Mouse (Mus musculus): ENCODE results near the gene Gla.

Gla gene

DNA sequence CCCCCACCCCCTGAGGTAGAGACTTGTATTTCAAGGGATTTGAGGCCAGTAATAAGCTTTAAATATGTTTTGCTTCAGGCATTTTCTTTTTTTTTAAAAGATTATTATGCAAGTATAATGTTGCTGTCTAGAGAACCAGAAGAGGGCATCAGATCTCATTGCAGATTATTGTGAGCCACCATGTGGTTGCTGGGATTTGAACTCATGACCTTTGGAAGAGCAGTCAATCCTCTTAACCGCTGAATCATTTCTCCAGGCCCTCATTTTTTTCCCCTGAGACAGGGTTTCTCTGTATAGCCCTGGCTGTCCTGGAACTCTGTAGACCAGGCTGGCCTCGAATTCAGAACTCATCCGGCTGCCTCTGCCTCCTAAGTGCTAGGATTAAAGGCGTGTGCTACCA is 12.7 kb downstream of the Gla start:
- no peak for DNase-seq

DNA sequence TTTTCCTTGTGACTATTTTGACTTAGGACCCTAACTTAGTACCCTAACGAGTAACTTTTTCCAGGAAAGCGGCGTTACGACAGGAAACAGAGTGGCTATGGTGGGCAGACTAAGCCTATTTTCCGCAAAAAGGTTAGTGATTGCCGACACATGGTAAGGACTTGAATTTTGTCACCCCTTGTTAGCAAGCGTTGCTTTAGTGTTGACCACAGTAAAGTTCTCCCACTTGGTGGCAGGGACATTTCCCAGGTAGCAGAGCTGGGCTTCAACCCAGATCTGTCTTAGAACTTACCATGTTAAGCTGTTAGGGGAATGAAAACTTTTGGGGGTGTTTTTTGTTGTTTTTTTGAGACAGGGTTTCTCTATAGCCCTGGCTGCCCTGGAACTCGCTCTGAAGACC is 14.5 kb downstream of the Gla start:
- no peak for DNase-seq

DNA sequence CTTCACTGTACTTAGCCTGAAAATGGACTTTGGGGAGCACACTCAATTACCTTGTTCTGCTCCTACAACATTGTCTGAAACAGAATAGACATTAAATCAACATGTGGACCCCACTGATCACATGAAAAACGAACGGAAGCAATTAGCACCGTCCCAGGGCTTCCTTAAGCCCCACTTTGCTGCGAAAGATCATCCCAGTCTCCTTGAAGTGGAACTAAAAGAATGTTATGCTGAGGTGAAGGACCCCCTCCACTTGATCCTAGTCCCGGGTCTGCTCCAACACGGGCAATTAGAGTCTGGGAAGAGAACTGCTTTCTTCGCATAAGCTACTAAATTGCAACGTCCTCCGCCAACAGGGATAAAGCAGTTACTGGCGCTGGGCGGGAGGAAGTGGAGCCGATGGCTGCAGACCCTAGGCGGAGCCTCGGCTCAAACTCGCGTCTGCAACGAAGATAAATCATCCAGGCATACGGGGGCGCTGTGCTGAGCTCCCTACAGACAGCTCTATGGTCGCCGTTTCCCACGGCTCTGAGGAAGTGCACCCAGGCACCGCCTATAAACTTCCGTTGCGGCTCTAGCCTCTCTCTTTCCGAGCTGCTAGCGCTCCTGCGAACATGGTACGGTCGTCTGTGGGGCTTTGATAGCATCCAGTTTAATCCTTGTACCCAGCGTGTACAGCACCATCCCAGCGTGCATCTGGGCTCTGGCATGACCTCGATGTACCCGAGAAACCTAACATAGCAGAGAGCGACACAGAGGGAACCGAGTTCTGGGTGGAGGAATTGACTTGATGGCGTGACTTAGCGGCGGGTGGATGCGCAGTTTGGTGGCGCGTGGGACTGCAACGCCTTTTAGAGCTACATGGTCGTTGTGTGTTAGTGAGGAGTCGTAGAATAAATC is 15.6 kb downstream of the Gla start, which contains the start of gene Rpl36a:
Gene Rpl36a, plus strand, starts transcription at position 552 of the 900 bp plus-strand sequence.
- DNase-seq = peak; percentile 94

DNA sequence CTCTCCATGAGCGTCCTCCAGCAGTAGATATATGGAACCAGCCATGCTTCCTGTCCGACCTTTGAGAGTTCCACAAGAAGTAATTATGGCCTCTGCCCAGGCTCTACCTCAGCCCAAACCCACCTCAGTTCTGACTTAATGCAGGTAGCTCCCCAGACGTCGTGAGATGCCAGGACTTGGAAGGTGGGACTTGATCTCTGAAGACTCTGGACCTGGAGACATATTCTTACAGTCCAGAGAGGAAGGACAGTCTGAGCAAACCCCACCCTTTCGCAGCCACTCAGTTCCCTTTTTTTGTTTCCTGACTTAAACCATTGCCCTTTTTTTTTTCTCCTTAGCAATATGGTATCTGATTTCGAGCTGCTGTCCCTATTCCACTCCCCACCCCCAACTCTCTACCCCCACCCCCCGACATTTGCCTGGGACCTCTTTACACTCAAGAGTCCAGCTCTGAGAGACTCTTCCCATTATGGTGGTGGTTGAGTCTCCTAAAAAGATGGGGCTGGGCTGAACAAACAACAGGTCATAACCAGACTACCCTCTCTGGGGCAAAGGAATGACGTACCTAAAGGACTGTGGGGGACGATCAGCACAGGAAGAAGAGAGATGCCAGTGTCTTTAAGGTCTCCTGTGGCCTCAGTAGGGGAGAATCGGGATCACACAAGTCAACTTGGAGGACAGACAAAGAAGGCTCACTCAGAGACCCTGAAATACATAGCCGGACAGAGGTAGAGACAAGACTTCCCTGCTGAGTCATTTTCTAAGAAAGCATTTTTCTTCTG is 17.8 kb downstream of the Gla start, which contains the start of gene Btk:
Gene Btk, minus strand, starts transcription at position 683 of the 782 bp plus-strand sequence.
- DNase-seq = no peak

DNA sequence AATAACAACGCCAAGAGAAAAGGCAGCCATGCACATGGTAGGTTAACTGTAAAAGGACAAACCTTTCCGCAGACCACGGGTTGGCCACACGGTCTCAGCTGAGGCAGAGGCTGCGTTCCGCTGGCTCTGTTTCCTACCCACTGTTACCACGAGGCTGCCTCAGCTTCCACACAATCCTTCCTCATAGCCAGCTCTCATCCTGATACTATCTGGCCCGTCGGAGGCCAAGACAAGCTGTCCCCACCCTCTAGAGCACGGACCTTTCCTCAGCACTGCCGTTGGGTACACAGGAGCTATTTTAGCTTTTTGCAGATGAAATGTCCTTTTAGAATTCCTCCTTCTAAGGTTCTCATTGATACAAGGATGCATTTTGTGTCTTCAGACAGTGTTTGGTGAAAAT is 18.7 kb downstream of the Gla start:
- no peak for DNase-seq

DNA sequence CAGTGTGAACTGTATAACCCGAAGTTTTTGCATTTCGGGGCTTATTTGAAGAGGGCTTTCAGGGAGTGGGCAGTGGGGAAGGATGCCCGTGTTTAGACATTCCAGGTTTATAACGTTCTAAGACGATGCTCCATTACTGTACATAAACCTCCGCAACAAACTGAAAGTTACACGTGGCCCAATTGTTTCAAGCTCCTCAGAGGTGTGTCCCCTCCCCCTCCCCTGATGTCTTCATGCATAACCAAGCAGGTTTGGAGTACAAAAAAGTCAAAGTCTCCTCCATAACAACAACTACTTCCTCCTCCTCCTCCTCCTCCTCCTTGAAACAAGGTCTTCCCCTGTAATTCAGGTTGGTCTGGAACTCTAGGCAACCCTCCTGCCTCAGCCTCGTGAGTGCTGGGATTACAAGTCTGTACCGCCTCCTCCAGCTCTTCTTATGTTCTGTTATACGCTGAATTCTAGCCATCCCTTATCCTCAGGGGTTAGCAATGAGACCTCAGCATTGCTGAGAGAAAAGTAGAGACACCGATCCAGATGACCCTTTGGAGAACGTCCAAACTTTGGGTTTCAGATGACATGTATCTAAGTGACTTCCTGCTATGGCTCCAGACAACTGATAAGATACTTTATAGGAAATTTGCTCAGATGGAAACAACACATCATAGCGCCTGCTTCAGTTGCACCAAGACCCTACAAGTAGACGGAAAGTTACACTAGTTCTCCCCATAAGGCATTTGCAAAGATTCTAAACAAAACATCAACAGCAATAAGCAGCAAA is 20.2 kb downstream of the Gla start:
- DNase-seq = no peak

DNA sequence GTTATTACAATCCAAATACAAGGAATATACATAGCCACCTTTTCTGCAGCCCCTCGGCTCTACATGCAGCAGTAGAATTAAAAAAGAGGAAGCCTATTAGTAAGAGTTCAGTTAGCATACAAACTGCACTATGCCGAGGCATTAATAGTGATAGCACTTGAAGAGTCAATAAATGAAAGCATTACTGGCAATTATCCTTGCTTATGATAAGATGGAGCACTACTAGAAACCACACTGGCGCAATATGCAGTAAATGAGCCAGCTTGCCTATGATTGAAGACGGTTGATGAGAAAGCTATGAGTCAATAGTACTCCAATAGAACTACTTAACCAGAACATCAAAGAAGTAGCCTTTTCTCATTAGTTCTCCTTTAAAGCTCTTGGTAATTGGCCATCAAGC is 23.0 kb downstream of the Gla start:
- no peak for DNase-seq

DNA sequence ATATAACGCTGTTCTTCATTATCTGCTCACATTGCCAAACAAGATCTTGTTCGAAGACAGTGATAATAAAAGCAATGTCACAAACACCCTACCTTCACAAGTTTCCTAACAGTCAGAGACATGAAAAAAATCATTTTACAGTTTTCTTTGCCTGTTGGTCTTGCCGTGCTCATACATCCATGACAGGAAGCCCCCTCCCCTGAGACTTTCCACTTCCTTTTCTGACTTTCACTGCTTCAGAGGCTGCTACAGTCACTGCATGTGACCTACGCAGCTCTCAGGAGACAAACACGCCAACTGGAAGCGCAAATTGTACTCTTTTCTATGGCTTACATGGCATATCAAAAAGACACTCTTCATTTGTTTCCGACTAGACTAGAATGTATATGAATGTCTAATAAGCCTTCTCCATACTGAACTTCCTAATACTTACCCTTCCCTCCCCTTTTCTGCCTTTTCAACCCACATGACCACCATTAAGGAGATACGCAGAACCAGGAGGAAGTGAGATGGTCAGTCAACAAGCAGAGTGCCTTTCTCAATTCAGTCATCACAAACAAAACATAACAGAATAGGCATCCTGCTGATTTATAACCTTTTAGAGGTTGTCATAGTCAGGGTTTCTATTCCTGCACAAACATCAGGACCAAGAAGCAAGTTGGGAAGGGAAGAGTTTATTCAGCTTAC is 34.2 kb downstream of the Gla start:
- DNase-seq = no peak

DNA sequence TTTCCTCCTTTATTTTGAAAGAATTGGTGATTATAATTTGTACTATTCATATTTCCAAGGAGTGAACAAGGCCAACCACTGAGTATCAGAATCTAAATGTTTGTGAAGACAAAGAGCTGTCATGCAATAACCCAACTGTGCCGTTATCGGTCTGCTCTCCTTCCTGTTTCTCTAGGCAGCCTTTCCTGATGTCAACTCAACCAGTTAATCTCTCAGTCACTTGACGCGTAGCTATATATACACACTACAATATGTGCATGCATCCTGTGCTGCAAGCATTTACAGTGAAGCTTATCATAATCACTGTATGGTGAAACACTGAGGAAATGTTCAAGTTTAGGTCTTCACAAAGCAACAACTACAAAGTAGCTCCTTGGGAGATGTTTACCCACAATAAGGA is 36.6 kb downstream of the Gla start:
- no peak for DNase-seq

DNA sequence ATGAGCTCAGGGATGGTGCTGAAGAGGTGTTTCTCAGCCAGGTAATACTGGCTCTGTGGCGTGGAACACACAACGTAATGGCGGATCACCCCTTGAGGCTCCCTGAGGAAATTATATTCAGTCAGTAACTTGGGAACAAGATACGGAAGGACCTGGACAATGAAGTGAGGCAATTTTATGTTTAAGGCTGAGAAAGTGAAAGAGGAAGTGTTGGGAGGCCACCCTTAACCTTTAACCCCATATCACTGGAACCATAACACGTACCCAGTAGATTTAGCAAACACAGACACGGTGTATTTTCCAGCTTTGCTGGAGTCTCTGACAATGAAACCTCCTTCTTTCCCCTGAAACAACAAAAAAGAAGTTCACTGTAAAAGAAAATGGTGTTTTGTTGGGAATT is 46.5 kb downstream of the Gla start:
- DNase-seq = no peak

DNA sequence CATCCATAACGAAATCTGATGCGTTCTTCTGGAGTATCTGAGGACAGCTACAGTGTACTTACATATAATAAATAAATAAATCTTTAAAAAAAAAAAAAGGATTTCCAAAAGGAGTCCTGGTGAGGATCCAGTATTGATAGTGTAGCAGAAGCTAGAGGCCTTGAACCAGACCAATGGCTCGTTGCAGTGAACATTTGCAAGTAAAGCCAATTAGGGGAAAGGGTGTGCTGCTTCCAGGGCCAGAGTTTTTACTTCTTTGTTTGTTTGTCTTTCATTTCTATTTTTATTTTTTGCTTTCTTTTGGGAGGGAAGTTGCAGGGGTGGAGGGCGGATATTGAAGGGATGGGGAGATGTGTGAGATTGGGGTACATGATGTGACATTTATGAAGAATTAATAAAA is 47.6 kb downstream of the Gla start:
- no peak for DNase-seq

DNA sequence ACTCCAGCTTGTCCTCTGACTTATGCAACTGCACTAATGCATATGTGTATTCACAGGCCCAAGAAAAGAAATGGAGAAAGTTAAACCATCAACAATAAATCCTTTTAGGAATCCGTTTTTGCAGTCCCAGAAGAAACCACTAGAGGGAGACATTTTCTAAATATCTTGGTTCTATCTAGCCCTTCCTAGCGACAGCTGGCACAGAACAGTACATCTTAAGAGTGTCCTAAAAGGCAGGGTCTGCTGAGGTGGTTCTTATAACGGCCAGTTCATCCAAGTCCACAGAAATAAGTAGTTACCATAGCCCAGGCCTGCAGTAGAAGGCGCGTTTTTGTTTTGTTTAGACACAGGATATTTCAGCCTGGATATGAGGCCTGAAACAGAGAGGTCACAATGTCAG is 50.0 kb downstream of the Gla start:
- DNase-seq = peak; percentile 7

DNA sequence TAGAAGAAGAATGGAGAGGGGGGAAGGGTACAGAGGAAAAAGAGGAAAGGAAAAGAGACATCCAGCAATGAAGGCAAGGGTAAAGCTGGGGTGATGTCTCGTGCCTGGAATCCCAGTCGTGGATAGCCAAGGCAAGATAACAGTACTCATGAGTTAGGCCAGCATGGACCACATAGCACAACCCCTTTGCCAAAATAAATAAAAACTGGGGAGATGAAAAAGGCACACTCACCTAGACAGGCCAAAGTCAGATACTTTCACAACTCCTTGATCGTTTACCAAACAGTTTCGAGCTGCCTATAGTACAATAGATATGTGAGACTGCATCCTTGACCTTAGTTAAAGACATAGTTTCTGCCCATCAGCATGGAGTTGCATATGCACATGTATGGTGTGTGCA is 53.6 kb downstream of the Gla start:
- DNase-seq = no peak

DNA sequence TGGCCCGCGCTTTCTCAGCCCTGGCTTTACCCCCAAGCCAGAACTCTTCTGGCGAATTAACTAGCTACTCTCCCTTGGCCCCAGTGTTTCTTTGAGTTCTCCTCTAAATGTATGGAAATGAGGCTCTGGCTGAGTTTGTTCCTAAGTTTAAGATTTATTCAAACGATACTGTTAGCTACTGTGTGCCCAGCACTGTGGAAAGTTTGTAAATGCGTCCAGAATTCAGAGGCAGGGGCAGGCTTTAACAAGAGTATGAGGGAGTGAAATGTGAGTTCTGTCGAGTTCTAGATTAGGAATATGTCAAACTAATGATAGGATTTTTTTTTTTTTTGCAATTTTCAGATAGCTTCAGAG is 59.0 kb downstream of the Gla start:
- no peak for DNase-seq

DNA sequence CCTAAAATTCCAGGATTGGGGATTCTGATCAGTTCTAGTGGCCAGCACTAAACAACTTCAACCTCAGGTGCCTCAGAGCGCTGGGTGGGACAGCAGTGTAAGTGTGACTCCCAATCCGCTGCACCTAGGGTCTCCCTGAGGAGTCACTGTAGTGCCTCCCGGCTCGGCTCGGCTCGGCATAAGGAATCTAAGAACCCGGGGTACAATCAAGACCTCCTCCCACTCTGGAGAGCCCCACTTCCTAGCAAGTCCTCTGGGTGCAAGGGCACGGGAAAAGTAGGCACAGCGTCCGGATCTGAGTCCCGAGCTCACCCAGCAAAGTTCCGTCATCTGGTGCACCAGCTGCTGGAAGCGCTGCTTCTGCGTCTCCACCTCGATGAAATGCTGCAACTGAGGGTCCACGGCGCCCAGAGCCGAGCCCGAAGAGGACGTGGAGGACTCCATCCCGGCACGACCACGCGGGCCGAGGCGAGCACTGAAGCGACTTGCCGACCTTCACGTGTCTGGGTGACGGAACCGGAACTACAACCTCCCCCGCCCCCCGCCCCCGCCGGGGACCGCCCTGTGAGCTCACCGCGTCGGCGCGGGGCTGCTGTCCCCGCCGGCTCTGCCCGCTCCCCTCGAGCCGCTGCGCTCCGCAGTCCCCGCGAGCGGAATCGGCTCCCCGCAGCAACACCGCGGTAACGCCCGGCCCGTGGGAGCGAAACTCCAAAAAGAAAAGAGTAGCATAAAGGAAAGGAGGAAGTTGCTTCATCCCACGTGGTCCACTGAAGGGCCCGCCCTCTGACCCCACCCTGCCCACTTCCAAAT is 59.6 kb downstream of the Gla start, which contains the start of gene Timm8a1:
Gene Timm8a1, minus strand, starts transcription at position 721 of the 810 bp plus-strand sequence.
- peak; percentile 63 for DNase-seq

DNA sequence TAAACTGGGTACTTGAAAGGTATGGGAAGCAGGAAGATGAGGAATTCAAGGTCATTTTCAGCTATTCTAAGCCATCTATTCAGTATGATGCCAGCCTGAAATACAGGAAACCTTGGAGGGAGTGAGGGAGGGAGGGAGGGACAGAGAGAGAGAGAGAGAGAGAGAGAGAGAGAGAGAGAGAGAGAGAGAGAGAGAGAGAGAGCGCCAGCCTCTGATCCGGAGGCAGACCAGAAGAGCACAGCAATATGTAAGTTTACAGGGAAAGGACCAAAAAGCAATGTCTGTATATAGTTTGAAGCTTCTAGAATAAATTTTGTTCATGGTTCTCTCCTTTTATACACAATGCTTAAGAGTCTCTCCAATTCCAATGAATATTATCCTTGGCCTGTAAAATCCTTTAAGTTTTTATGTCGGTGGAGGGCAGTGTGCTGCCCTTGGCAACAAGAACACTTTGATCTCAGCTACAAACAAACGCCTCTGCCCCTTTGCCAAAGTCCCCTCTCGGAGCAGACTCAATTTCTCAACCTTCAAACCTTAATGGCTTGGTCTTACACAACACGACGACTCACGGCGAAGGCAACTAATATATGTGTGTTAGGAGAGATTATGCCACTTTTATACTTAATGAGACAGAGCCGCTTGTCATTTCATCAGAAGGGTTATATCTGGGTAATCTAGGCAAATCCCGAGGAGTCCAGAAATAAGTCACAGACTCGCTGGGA is 60.4 kb downstream of the Gla start:
- DNase-seq = no peak

DNA sequence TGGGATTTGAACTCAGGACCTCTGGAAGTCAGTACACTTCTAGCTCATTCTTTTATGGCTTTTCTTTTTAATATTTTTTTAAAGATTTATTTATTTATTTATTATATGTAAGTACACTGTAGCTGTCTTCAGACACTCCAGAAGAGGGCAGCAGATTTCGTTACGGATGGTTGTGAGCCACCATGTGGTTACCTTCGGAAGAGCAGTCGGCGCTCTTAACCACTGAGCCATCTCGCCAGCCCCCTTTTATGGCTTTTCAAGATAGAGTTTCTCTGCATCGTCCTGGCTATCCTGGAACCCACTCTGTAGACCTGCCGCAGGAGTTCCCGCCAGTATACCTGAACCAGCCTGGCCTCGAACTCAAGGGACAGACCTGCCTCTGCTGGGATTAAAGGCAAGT is 61.1 kb downstream of the Gla start:
- peak; percentile 41 for DNase-seq

All from thymus, postnatal 4 days (tissue).